10 mouse cellular contexts compared by ENCODE assay signal in genomic region chr9:40764887-40765580, GRCm38 (mm10). TPM values are rescaled to one million over a fixed set of nuclear protein-coding genes. Genes with fewer than 3 reads are reported as not detected.
DNase-seq lines count a peak whose midpoint lies in the region; ATAC-seq and TF ChIP-seq lines count a peak whose summit lies in the region.
"Had no signal": no experiment of that assay in that cellular context is flagged by ENCODE, and none has a peak within 500 bp of the region (broad histone marks: within the 10 kb centered on the region; RNA-seq: fewer than 3 reads in every experiment).

No protein-coding gene starts in this region.

- H3K9ac ChIP-seq in forebrain, postnatal 0 days: no peak overlapping the region
- H3K9ac ChIP-seq in forebrain, embryonic 15.5 days (replicated peaks): no peak overlapping the region
- H3K9ac ChIP-seq in liver, adult 2 months (ENCODE audit: low read depth, low read length): no peak overlapping the region
- no peak overlapping the region for H3K9ac ChIP-seq in liver, embryonic 12.5 days
- H3K9ac ChIP-seq: liver, embryonic 15.5 days had no signal

- H3K27ac ChIP-seq in forebrain, postnatal 0 days (ENCODE audit: low read depth, low read length): no peak overlapping the region
- H3K27ac ChIP-seq in forebrain, embryonic 15.5 days (replicated peaks): no peak overlapping the region
- H3K27ac ChIP-seq in liver, adult 2 months (replicated peaks; ENCODE audit: insufficient read depth, low read depth, low read length): no peak overlapping the region
- no peak overlapping the region for H3K27ac ChIP-seq in liver, embryonic 12.5 days
- H3K27ac ChIP-seq: liver, embryonic 15.5 days had no signal

- no peak for TF ChIP-seq POLR2A in liver, adult 2 months (IDR thresholded peaks at IDR 0.05; ENCODE audit: extremely low read depth, insufficient read depth, low read length)

- no peak overlapping the region for H3K4me2 ChIP-seq in forebrain, postnatal 0 days (ENCODE audit: low read depth)
- H3K4me2 ChIP-seq in forebrain, embryonic 15.5 days (replicated peaks): no peak overlapping the region
- no peak overlapping the region for H3K4me2 ChIP-seq in liver, embryonic 12.5 days
- H3K4me2 ChIP-seq: liver, embryonic 15.5 days had no signal

- peaks cover 17% of the 10 kb centered on the region for H3K36me3 ChIP-seq in forebrain, postnatal 0 days (ENCODE audit: insufficient read depth)
- peaks cover 9% of the 10 kb centered on the region for H3K36me3 ChIP-seq in forebrain, embryonic 15.5 days
- no peaks in the 10 kb centered on the region for H3K36me3 ChIP-seq in liver, adult 2 months (ENCODE audit: control insufficient read depth, insufficient read depth, low read length)
- no peaks in the 10 kb centered on the region for H3K36me3 ChIP-seq in liver, embryonic 12.5 days
- H3K36me3 ChIP-seq: liver, embryonic 15.5 days had no signal

- no peak for DNase-seq in forebrain, postnatal 0 days
- peak; percentile 34 for DNase-seq in liver, adult 2 months (ENCODE audit: extremely low read depth, low read depth, low spot score)
- peak; percentile 60 for DNase-seq in NIH3T3 (ENCODE audit: low read depth)
- DNase-seq in testis, postnatal 10 days (ENCODE audit: low spot score): no peak
- no peak for DNase-seq in gastrocnemius, adult 18-20 months (ENCODE audit: low spot score)
- DNase-seq: B cell, adult 2 months had no signal

- H3K27me3 ChIP-seq in forebrain, postnatal 0 days (ENCODE audit: insufficient read depth, low read length): no peaks in the 10 kb centered on the region
- H3K27me3 ChIP-seq in forebrain, embryonic 15.5 days: no peaks in the 10 kb centered on the region
- H3K27me3 ChIP-seq in liver, adult 2 months (ENCODE audit: control insufficient read depth, insufficient read depth, low read length): no peaks in the 10 kb centered on the region
- peaks cover 7% of the 10 kb centered on the region for H3K27me3 ChIP-seq in liver, embryonic 12.5 days (replicated peaks)
- H3K27me3 ChIP-seq: liver, embryonic 15.5 days had no signal

- no peaks in the 10 kb centered on the region for H3K9me3 ChIP-seq in forebrain, postnatal 0 days (ENCODE audit: low read length)
- H3K9me3 ChIP-seq in forebrain, embryonic 15.5 days: no peaks in the 10 kb centered on the region
- H3K9me3 ChIP-seq in liver, embryonic 12.5 days (replicated peaks): no peaks in the 10 kb centered on the region
- H3K9me3 ChIP-seq: liver, embryonic 15.5 days had no signal

- peak; percentile 25; the same call in 1 of the 2 replicates for TF ChIP-seq CTCF in forebrain, postnatal 0 days (IDR thresholded peaks at IDR 0.05; ENCODE audit: low read depth)
- no peak for TF ChIP-seq CTCF in liver, adult 2 months (IDR thresholded peaks at IDR 0.05; ENCODE audit: low read depth, low read length)

- ATAC-seq in forebrain, postnatal 0 days: no peak
- ATAC-seq in forebrain, embryonic 15.5 days (replicated peaks): no peak
- no peak for ATAC-seq in liver, embryonic 12.5 days
- 0 out of 2 replicates have a peak, but pooled peaks have one; percentile 17 for ATAC-seq in megakaryocyte progenitor cell, adult 5-6 weeks (replicated peaks; ENCODE audit: poor library complexity)

- 89% methylated on average over 8 of the region's 9 CpGs for WGBS in forebrain, postnatal 0 days
- 80% methylated on average over 9 of the region's 9 CpGs for WGBS in forebrain, embryonic 15.5 days
- WGBS in liver, adult 2 months: 74% methylated on average over 9 of the region's 9 CpGs
- 65% methylated on average over 8 of the region's 9 CpGs for WGBS in liver, embryonic 12.5 days (ENCODE audit: insufficient replicate concordance)

- no peaks in the 10 kb centered on the region for H3K79me2 ChIP-seq in liver, adult 2 months (ENCODE audit: control insufficient read depth, insufficient read depth, low read length)

- H3K4me1 ChIP-seq in forebrain, postnatal 0 days (ENCODE audit: insufficient read depth): no peaks in the 10 kb centered on the region
- H3K4me1 ChIP-seq in forebrain, embryonic 15.5 days: no peaks in the 10 kb centered on the region
- no peaks in the 10 kb centered on the region for H3K4me1 ChIP-seq in liver, adult 2 months (ENCODE audit: control insufficient read depth, insufficient read depth, low read length)
- no peaks in the 10 kb centered on the region; the same call in 1 of the 2 replicates for H3K4me1 ChIP-seq in liver, embryonic 12.5 days
- H3K4me1 ChIP-seq: liver, embryonic 15.5 days had no signal

- no peak overlapping the region for H3K4me3 ChIP-seq in forebrain, postnatal 0 days (ENCODE audit: low read depth, low read length)
- no peak overlapping the region for H3K4me3 ChIP-seq in forebrain, embryonic 15.5 days
- H3K4me3 ChIP-seq in liver, adult 2 months (ENCODE audit: insufficient read depth, low read depth, low read length): no peak overlapping the region
- H3K4me3 ChIP-seq in liver, embryonic 12.5 days: no peak overlapping the region
- H3K4me3 ChIP-seq: liver, embryonic 15.5 days had no signal

RNA-seq across cellular contexts. Expression of gene Hspa8, which starts 35.8 kb away (rescaled TPM):
- total RNA-seq in forebrain, postnatal 0 days (2014; rRNA removed): 3,364 and 4,241 TPM in 2 replicates
- polyA plus RNA-seq in forebrain, postnatal 0 days (2015; fragmentation: Nextera tagmentation; extraction: Ambion mirVana): 2,287 and 2,372 TPM in 2 replicates
- polyA plus RNA-seq in forebrain, embryonic 15.5 days (2015; fragmentation: Nextera tagmentation; extraction: Ambion mirVana): 3,198 TPM in 2 replicates
- 1,567 and 2,371 TPM in 2 replicates for total RNA-seq in liver, adult 2 months (2014; rRNA removed)
- polyA plus RNA-seq in liver, adult 2 months (2012; rRNA removed): 1,896 and 1,951 TPM in 2 replicates
- 2,428 and 2,723 TPM in 2 replicates for polyA plus RNA-seq in liver, embryonic 12.5 days (2016; fragmentation: Nextera tagmentation; extraction: Ambion mirVana)
- total RNA-seq in megakaryocyte progenitor cell, adult 5-6 weeks (2015): 3,635 and 4,207 TPM in 2 replicates
- 4,709 and 5,125 TPM in 2 replicates for total RNA-seq in megakaryocyte progenitor cell, adult 5-6 weeks (2017)
- total RNA-seq in gastrocnemius, adult 18-20 months (2021): 1,000 to 10,000 TPM in 1 of 2 experiments, 100 to 1,000 TPM in 1; 992 to 1,504 TPM

Comparison
In these comparisons a context has a peak if more than half of its experiments do, and no peak if none do; other contexts are left out.
1. DNase-seq: peak in liver, adult 2 months (single experiment) and NIH3T3 (single experiment); none in forebrain, postnatal 0 days (single experiment), testis, postnatal 10 days (single experiment) and gastrocnemius, adult 18-20 months (single experiment).